Mouse (Mus musculus) G1E (cell line): ENCODE results near the gene Macrod2. TPM values are rescaled to one million over a fixed set of nuclear protein-coding genes. Genes with fewer than 3 reads are reported as not detected.

ENCODE experiments used
- ATAC-seq: 2 replicates; pipeline ENCODE4 v1.8.0; 2016; ENCODE audit warnings: mild to moderate bottlenecking; ENCODE audit not compliant: insufficient number of reproducible peaks, poor library complexity, low FRiP score, severe bottlenecking; ENCODE audit errors: extremely low read depth
- DNase-seq: peaks from one replicate; pipeline ENCODE4 v3.0.0; 2012; ENCODE audit warnings: low spot score
- H3K27me3 ChIP-seq: 2 replicates; pipeline ENCODE4 v1.6.1; 2012; ENCODE audit warnings: mild to moderate bottlenecking, low read length, inconsistent platforms; ENCODE audit not compliant: insufficient read depth
- H3K36me3 ChIP-seq: replicated peaks from 2 replicates; pipeline ENCODE3; 2012; ENCODE audit warnings: mild to moderate bottlenecking, inconsistent platforms
- H3K4me1 ChIP-seq: 2 replicates; pipeline ENCODE4 v1.6.1; 2012; ENCODE audit warnings: low read depth, low read length, inconsistent platforms, mixed read lengths; ENCODE audit not compliant: insufficient read depth
- H3K4me3 ChIP-seq: 2 replicates; pipeline ENCODE4 v1.5.1; 2012; ENCODE audit warnings: low read depth, mild to moderate bottlenecking, inconsistent platforms, low read length, moderate library complexity, mixed read lengths
- H3K9me3 ChIP-seq: replicated peaks from 2 replicates; pipeline ENCODE4 v1.6.1; 2012; ENCODE audit warnings: inconsistent platforms
- CTCF ChIP-seq: IDR thresholded peaks from 2 replicates; pipeline ENCODE4 v1.5.1; 2012; ENCODE audit warnings: low read depth, low read length, inconsistent platforms, mixed read lengths
- GATA1 ChIP-seq: IDR thresholded peaks from 2 replicates; pipeline ENCODE4 v1.6.1; 2012; ENCODE audit warnings: borderline replicate concordance, low read length, inconsistent platforms, mixed read lengths
- GATA2 ChIP-seq: IDR thresholded peaks from 2 replicates; pipeline ENCODE4 v1.6.1; 2012; ENCODE audit warnings: low read depth, low read length, inconsistent platforms, borderline replicate concordance
- POLR2AphosphoS5 ChIP-seq: IDR thresholded peaks from 2 replicates; pipeline ENCODE4 v1.6.1; 2012; ENCODE audit warnings: low read depth, low read length, inconsistent platforms; ENCODE audit not compliant: insufficient replicate concordance
- TAL1 ChIP-seq: conservative IDR thresholded peaks from 2 replicates; pipeline ENCODE4 v1.6.1; 2012; ENCODE audit warnings: low read depth, low read length, inconsistent platforms, mixed read lengths
- polyA plus RNA-seq: library from polyadenylated mRNA; stranded (reverse); fragments of >175 nt; gene quantifications from 2 replicates; pipeline ENCODE4 v1.2.3, GENCODE M21; 2012
- total RNA-seq, 2 experiments: library from RNA; stranded (forward) in 1 of 2; stranded (reverse) in 1 of 2; fragments of 200-1000 nt in 1 of 2; fragments of >200 nt in 1 of 2; fragmentation: Nextera tagmentation in 1 of 2; gene quantifications; 2 replicates each; pipeline ENCODE4 v1.2.3; 2014 to 2017

Macrod2 gene
- total and polyA plus RNA-seq, 3 experiments: 0.38 TPM; not detected in 2

DNA sequence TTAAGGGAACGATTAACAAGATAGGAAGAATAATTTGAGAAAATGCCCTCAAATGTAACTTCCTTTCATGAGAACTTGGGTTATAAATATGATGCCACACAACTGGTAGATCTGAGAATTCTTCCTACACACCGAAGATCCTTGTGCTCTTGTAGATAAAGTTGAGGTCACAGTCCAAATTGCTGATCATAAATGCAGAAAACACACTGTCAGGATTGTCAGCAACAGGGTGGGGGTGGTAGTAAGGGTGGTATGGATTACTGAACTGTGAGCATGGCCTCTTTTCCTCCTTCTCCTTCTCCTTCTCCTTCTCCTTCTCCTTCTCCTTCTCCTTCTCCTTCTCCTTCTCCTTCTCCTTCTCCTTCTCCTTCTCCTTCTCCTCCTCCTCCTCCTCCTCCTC lies 852.6 kb downstream of the Macrod2 start:
- 0 out of 2 replicates have a peak, but pooled peaks cover 5% of the 10 kb centered on the region for H3K9me3 ChIP-seq
- H3K36me3 ChIP-seq: no peaks in the 10 kb centered on the region
- H3K4me1 ChIP-seq: no peaks in the 10 kb centered on the region
- H3K27me3 ChIP-seq: no peaks in the 10 kb centered on the region
- no peak overlapping the region for H3K4me3 ChIP-seq
- DNase-seq (no peak), ATAC-seq (no peak)
- TF ChIP-seq POLR2AphosphoS5 (no peak), CTCF (no peak), GATA2 (no peak), GATA1 (no peak), TAL1 (no peak)

DNA sequence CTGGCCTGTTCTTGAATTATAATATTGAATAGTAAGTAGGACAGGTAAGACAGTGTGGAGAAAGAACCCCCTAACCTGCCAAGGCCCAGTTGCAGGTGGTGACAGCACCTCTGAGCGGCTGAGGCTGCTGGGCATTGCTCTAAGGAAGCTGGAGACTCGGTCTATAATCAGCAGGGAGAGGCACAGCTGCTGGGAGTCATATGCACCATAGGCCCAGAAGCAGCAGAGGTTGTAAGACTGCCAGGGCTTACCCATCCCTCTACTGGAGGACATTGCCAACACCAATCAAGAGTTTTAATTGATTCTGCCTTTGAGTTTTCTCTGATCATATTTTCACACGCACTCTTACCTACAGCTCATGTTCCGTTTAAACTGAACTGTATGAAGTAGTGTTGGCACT lies 869.5 kb downstream of the Macrod2 start:
- peaks cover 2% of the 10 kb centered on the region; the same call in 1 of the 2 replicates for H3K9me3 ChIP-seq
- H3K4me1 ChIP-seq: no peaks in the 10 kb centered on the region
- no peaks in the 10 kb centered on the region for H3K36me3 ChIP-seq
- TF ChIP-seq GATA2: no peak
- no peak for TF ChIP-seq GATA1
- TF ChIP-seq TAL1: no peak
- TF ChIP-seq CTCF: no peak
- no peak for DNase-seq
- H3K27me3 ChIP-seq: no peaks in the 10 kb centered on the region
- ATAC-seq: no peak
- no peak overlapping the region for H3K4me3 ChIP-seq

DNA sequence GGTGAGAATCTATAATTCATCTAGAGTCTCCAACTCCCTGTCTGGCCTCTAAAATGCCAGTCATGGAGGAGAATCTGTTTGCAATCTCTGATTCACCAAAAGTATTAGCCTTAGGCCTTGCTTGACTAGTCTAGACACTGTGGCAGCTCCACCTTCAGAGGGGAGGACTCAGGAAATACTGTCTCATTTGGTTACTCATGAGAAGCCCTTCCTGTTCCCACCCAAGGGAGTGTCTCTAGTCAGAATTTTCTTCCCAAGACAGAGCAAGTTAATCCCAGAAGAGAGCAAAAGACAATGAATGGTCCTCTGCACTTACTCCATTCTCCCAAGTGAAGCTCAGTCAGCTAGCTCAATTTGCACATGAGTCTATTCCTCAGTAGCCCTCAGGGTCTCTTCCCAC lies 871.5 kb downstream of the Macrod2 start:
- ATAC-seq (no peak), DNase-seq (no peak)
- TF ChIP-seq CTCF (no peak), TAL1 (no peak), POLR2AphosphoS5 (no peak), GATA2 (no peak), GATA1 (no peak)
- H3K4me1 ChIP-seq: no peaks in the 10 kb centered on the region
- no peaks in the 10 kb centered on the region for H3K36me3 ChIP-seq
- no peak overlapping the region for H3K4me3 ChIP-seq
- H3K9me3 ChIP-seq: peaks cover 4% of the 10 kb centered on the region
- H3K27me3 ChIP-seq: no peaks in the 10 kb centered on the region

DNA sequence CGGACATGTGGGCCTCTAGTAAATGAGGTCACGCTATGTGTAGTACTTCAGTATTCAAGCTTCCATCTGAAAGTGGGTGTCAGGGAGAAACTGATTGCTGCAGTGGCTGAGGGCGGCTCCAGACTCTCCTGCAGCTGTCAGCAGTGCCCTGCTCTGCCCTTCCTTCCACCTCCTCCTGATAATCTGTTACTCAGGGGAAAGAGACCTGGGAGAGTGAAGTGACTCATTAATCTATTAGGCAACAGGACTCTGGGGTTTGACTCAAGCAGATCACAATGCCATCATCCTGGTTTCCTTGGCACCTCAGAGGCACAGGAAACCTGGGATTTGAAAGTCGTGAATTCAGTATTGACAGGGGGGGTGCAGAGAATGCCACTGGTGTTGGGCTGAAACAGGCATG lies 876.4 kb downstream of the Macrod2 start:
- Histone ChIP-seq H3K27me3 (no peaks in the 10 kb centered on the region), H3K4me1 (no peaks in the 10 kb centered on the region), H3K9me3 (peaks cover 3% of the 10 kb centered on the region), H3K36me3 (no peaks in the 10 kb centered on the region), H3K4me3 (no peak overlapping the region)
- TF ChIP-seq POLR2AphosphoS5 (no peak), CTCF (no peak), GATA1 (no peak), TAL1 (no peak), GATA2 (no peak)
- no peak for ATAC-seq
- no peak for DNase-seq

DNA sequence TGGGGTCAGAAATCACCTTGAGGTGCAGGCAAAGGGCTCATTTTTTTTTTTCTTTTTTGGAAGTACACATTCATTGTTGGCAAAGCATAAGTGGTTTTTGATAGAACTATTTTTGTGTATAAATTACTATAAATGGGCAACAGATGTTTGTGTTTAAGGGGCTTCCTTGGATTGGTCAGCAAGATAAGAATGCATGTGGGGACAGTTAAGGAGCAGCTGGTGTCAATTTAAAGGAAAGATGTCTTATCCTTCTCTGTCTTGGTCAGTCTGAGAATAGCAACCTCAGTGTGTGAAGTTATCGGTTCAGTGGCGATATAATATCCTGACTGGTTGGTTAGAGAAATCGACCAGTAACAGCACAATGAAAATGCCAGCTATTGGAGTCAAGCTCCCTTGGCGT lies 877.9 kb downstream of the Macrod2 start:
- no peak for TF ChIP-seq TAL1
- no peak for TF ChIP-seq CTCF
- no peak for TF ChIP-seq GATA2
- TF ChIP-seq POLR2AphosphoS5: no peak
- no peak for TF ChIP-seq GATA1
- DNase-seq: no peak
- H3K36me3 ChIP-seq: no peaks in the 10 kb centered on the region
- H3K4me3 ChIP-seq: no peak overlapping the region
- no peaks in the 10 kb centered on the region for H3K4me1 ChIP-seq
- no peak for ATAC-seq
- H3K9me3 ChIP-seq: peaks cover 3% of the 10 kb centered on the region
- no peaks in the 10 kb centered on the region for H3K27me3 ChIP-seq

DNA sequence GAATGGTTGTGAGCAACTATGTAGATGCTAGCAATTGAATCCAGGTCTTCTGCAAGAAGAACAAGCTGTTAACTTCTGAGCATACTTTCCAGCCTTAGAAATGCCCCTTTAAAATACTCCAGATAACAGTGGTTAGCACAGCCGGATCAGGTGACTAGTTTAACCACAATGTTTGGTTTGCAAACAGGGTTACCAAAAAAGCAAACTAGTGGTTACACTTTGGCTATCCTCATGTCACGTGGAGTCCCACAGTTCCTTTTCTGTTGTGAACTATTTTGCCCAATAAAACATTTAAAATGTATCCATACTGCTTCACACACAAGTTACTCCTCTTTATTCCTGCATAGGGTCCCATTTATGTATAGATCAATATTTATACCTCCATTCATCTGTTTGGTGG lies 879.2 kb downstream of the Macrod2 start:
- H3K9me3 ChIP-seq: peaks cover 3% of the 10 kb centered on the region
- H3K4me1 ChIP-seq: no peaks in the 10 kb centered on the region
- no peak overlapping the region for H3K4me3 ChIP-seq
- H3K27me3 ChIP-seq: no peaks in the 10 kb centered on the region
- DNase-seq (no peak), ATAC-seq (no peak)
- no peaks in the 10 kb centered on the region for H3K36me3 ChIP-seq
- TF ChIP-seq TAL1 (no peak), GATA2 (no peak), CTCF (no peak), GATA1 (no peak), POLR2AphosphoS5 (no peak)

DNA sequence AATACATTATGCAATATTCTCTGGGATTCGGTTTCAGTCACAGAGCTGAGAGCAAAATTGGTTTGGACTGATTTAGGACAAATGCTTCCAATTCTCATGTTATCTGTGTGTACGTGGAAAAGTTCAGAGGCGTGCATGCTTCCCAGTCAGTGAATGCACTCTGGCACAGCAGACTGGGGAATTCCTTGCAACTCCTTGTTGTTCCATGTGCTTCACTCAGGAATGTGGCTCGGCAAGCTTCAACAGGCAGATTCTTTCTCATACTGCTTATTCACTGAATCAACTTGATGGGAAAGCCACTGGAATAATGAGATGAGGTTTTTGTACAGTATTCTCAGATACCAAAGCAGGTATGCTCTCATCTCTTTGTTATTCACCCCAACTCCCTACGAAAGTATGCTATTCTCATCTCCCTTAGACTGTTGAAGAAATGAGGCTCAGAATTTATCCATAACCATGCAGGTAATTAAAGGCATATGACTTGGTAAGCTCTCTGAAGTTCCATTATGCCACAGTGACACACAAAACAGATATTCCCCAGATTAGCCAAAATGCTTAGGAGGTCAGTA lies 884.1 kb downstream of the Macrod2 start:
- H3K4me1 ChIP-seq: no peaks in the 10 kb centered on the region
- TF ChIP-seq POLR2AphosphoS5: no peak
- no peak for TF ChIP-seq CTCF
- TF ChIP-seq GATA1: no peak
- no peak for TF ChIP-seq TAL1
- TF ChIP-seq GATA2: no peak
- H3K36me3 ChIP-seq: no peaks in the 10 kb centered on the region
- no peak overlapping the region for H3K4me3 ChIP-seq
- H3K27me3 ChIP-seq: no peaks in the 10 kb centered on the region
- DNase-seq (no peak), ATAC-seq (no peak)
- H3K9me3 ChIP-seq: 0 out of 2 replicates have a peak, but pooled peaks cover 3% of the 10 kb centered on the region
